20 mouse cellular contexts compared by ENCODE assay signal in genomic region chr17:65712861-65713535, GRCm38 (mm10). TPM values are rescaled to one million over a fixed set of nuclear protein-coding genes. Genes with fewer than 3 reads are reported as not detected.
A peak's percentile ranks its signal among the peaks of the same experiment; 100 is the strongest.
DNase-seq lines count a peak whose midpoint lies in the region; ATAC-seq and TF ChIP-seq lines count a peak whose summit lies in the region.
"Had no signal": no experiment of that assay in that cellular context is flagged by ENCODE, and none has a peak within 500 bp of the region (broad histone marks: within the 10 kb centered on the region; RNA-seq: fewer than 3 reads in every experiment).

No protein-coding gene starts in this region.

- H3K27me3 ChIP-seq in heart, adult 2 months (ENCODE audit: control insufficient read depth, insufficient read depth, low read length), result no peaks in the 10 kb centered on the region
- H3K27me3 ChIP-seq in heart, embryonic 11.5 days (ENCODE audit: control insufficient read depth, insufficient read depth, low read length), result no peaks in the 10 kb centered on the region
- no peaks in the 10 kb centered on the region for H3K27me3 ChIP-seq in cerebellum, adult 2 months (ENCODE audit: control insufficient read depth, insufficient read depth, low read length)
- H3K27me3 ChIP-seq in midbrain, embryonic 15.5 days (replicated peaks), result no peaks in the 10 kb centered on the region
- H3K27me3 ChIP-seq: forebrain, embryonic 12.5 days; heart, embryonic 13.5 days; hindbrain, embryonic 12.5 days; limb, embryonic 15.5 days; midbrain, embryonic 12.5 days had no signal

- H3K9me3 ChIP-seq in heart, embryonic 11.5 days (replicated peaks; ENCODE audit: control insufficient read depth, low read length), result peaks cover 5% of the 10 kb centered on the region
- peaks cover 8% of the 10 kb centered on the region; the same call in 1 of the 2 replicates for H3K9me3 ChIP-seq in midbrain, embryonic 15.5 days
- H3K9me3 ChIP-seq: limb, embryonic 15.5 days had no signal

- H3K36me3 ChIP-seq in heart, adult 2 months (ENCODE audit: control insufficient read depth, insufficient read depth, low read length), result peaks cover 2% of the 10 kb centered on the region; the same call in 1 of the 2 replicates
- H3K36me3 ChIP-seq in heart, embryonic 11.5 days (ENCODE audit: control insufficient read depth, insufficient read depth, low read length), result peaks cover 5% of the 10 kb centered on the region; the same call in 1 of the 2 replicates
- H3K36me3 ChIP-seq in midbrain, embryonic 15.5 days (replicated peaks), result peaks cover 8% of the 10 kb centered on the region; the same call in 1 of the 2 replicates

- H3K9ac ChIP-seq in heart, adult 2 months (ENCODE audit: low read depth, low read length), result no peak overlapping the region
- H3K9ac ChIP-seq in heart, embryonic 11.5 days (ENCODE audit: low read depth, low read length), result no peak overlapping the region
- no peak overlapping the region for H3K9ac ChIP-seq in midbrain, embryonic 15.5 days
- H3K9ac ChIP-seq: forebrain, embryonic 12.5 days; heart, embryonic 13.5 days; hindbrain, embryonic 12.5 days; limb, embryonic 15.5 days; midbrain, embryonic 12.5 days had no signal

- ATAC-seq in heart, embryonic 11.5 days (replicated peaks; ENCODE audit: insufficient number of reproducible peaks, low FRiP score, low TSS enrichment), result no peak
- ATAC-seq in midbrain, embryonic 15.5 days (replicated peaks), result no peak
- ATAC-seq: intestine, embryonic 16.5 days had no signal

- 50% methylated on average over 13 of the region's 13 CpGs for WGBS in heart, adult 2 months
- WGBS in heart, embryonic 11.5 days (ENCODE audit: insufficient replicate concordance), result 88% methylated on average over 13 of the region's 13 CpGs
- WGBS in cerebellum, adult 2 months, result 10% methylated on average over 13 of the region's 13 CpGs
- WGBS in midbrain, embryonic 15.5 days, result 91% methylated on average over 13 of the region's 13 CpGs

- intact Hi-C loops in heart, adult 2 months (cut with DNase I), result loop anchor here (5.0 kb wide), 1 partner anchor 59 kb away; the partner anchor contains the start of gene Rab31

- TF ChIP-seq POLR2A in heart, adult 2 months (IDR thresholded peaks at IDR 0.05; ENCODE audit: insufficient read depth, low read depth, low read length), result no peak
- TF ChIP-seq POLR2A in cerebellum, adult 2 months (IDR thresholded peaks at IDR 0.05; ENCODE audit: borderline replicate concordance, insufficient read depth, low read length), result no peak

- TF ChIP-seq CTCF in heart, adult 2 months (IDR thresholded peaks at IDR 0.05), result no peak
- peak; percentile 22; the same call in 1 of the 2 replicates for TF ChIP-seq CTCF in cerebellum, adult 2 months (IDR thresholded peaks at IDR 0.05; ENCODE audit: borderline replicate concordance, insufficient read depth, low read depth, low read length)

- peaks cover 11% of the 10 kb centered on the region for H3K4me1 ChIP-seq in heart, adult 2 months (ENCODE audit: control insufficient read depth, insufficient read depth, low read length)
- no peaks in the 10 kb centered on the region for H3K4me1 ChIP-seq in heart, embryonic 11.5 days (ENCODE audit: control insufficient read depth, insufficient read depth, low read length)
- peaks cover 9% of the 10 kb centered on the region for H3K4me1 ChIP-seq in cerebellum, adult 2 months (ENCODE audit: control insufficient read depth, insufficient read depth, low read length)
- H3K4me1 ChIP-seq in midbrain, embryonic 15.5 days, result no peaks in the 10 kb centered on the region
- H3K4me1 ChIP-seq: forebrain, embryonic 12.5 days; heart, embryonic 13.5 days; hindbrain, embryonic 12.5 days; limb, embryonic 15.5 days; midbrain, embryonic 12.5 days had no signal

- H3K79me2 ChIP-seq in heart, adult 2 months (replicated peaks; ENCODE audit: control insufficient read depth, insufficient read depth, low read length), result no peaks in the 10 kb centered on the region

- no peak for TF ChIP-seq EP300 in heart, adult 2 months (IDR thresholded peaks at IDR 0.05; ENCODE audit: insufficient read depth, low read depth, low read length)

- peak overlapping the region; percentile 12 for H3K27ac ChIP-seq in heart, adult 2 months
- no peak overlapping the region for H3K27ac ChIP-seq in heart, embryonic 11.5 days (ENCODE audit: low read depth, low read length)
- H3K27ac ChIP-seq in cerebellum, adult 2 months (ENCODE audit: insufficient read depth, low read length), result no peak overlapping the region
- H3K27ac ChIP-seq in midbrain, embryonic 15.5 days, result no peak overlapping the region
- H3K27ac ChIP-seq: forebrain, embryonic 12.5 days; heart, embryonic 13.5 days; hindbrain, embryonic 12.5 days; limb, embryonic 15.5 days; midbrain, embryonic 12.5 days; stomach, postnatal 0 days had no signal

- no peak overlapping the region for H3K4me2 ChIP-seq in heart, embryonic 11.5 days
- H3K4me2 ChIP-seq in midbrain, embryonic 15.5 days, result no peak overlapping the region
- H3K4me2 ChIP-seq: forebrain, embryonic 12.5 days; heart, embryonic 13.5 days; hindbrain, embryonic 12.5 days; limb, embryonic 15.5 days; midbrain, embryonic 12.5 days had no signal

- H3K4me3 ChIP-seq in heart, adult 2 months, result no peak overlapping the region; the same call in 1 of the 2 replicates
- H3K4me3 ChIP-seq in heart, embryonic 11.5 days (ENCODE audit: low read depth, low read length), result no peak overlapping the region
- H3K4me3 ChIP-seq in cerebellum, adult 2 months (replicated peaks; ENCODE audit: insufficient read depth, low read depth, low read length), result no peak overlapping the region
- no peak overlapping the region for H3K4me3 ChIP-seq in midbrain, embryonic 15.5 days
- H3K4me3 ChIP-seq: forebrain, embryonic 12.5 days; heart, embryonic 13.5 days; hindbrain, embryonic 12.5 days; limb, embryonic 15.5 days; midbrain, embryonic 12.5 days; myocyte had no signal

- DNase-seq in heart, adult 2 months, result peak; percentile 46 to 65
- DNase-seq in brain, adult 2 months (ENCODE audit: low read depth, low spot score), result peak; percentile 93
- peak; percentile 71 to 88 for DNase-seq in cerebellum, adult 2 months
- peak; percentile 47 to 65 for DNase-seq in heart, adult 9 months (ENCODE audit: low spot score in 2 of 2)
- DNase-seq in right cerebral cortex, adult 18-20 months, result no peak
- DNase-seq: B cell, adult 2 months; embryo, embryonic 11 days; lung, adult 2 months; lung, postnatal 4 days; thymus, postnatal 25 days had no signal

RNA-seq across cellular contexts. Expression of gene Rab31, which starts 59.6 kb away (rescaled TPM):
- total RNA-seq in heart, adult 2 months (2021), result 10 to 100 TPM; 12.5 to 16.5 TPM
- 13.0 and 22.2 TPM in 2 replicates for polyA plus RNA-seq in heart, adult 2 months (2012; rRNA removed)
- 32.7 and 33.2 TPM in 2 replicates for polyA plus RNA-seq in heart, embryonic 11.5 days (2014; fragmentation: Nextera tagmentation; extraction: Ambion mirVana)
- polyA plus RNA-seq in cerebellum, adult 2 months (2012; rRNA removed), result 71.4 and 79.7 TPM in 2 replicates
- 76.6 and 80.1 TPM in 2 replicates for polyA plus RNA-seq in midbrain, embryonic 15.5 days (2015; fragmentation: Nextera tagmentation; extraction: Ambion mirVana)
